Mouse (Mus musculus): ENCODE results near the gene Nr4a1. TPM values are rescaled to one million over a fixed set of nuclear protein-coding genes. Genes with fewer than 3 reads are reported as not detected.
A peak's percentile ranks its signal among the peaks of the same experiment; 100 is the strongest.

Nr4a1 gene
- polyA plus RNA-seq, 1 experiment from 2014 or later, result 9.5 TPM

DNA sequence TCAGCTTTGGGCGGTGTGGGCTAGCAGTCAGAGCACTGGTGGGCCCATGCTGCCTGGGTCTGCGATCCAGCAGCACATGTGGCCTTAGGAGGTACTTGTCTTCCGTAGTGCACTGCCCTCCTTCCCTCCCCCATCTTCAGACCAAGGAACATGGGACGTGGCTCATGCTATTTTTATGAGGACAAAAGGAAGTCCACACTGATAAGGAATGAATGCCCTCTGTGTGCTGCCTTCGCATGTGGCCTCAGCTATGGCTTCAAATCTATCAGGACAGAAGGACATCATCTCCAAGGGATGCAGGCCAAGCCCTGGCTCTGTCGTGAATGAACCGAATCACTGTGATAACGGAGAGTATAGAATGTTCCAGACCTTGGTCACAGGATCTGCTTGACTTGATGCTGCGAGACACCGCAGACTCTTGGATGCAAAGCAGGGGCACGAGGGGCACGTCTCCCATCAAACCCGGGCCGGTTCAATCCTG lies 45.5 kb downstream of the Nr4a1 start:
- TF ChIP-seq CTCF (IDR thresholded peaks at IDR 0.05; ENCODE audit: low read depth), result no peak
- Histone ChIP-seq H3K9me3 (replicated peaks; ENCODE audit: low read length) (no peaks in the 10 kb centered on the region), H3K9ac (ENCODE audit: low read depth, low read length) (no peak overlapping the region), H3K4me3 (replicated peaks; ENCODE audit: low read depth, low read length) (no peak overlapping the region), H3K4me1 (replicated peaks; ENCODE audit: insufficient read depth, low read length) (peaks cover 7% of the 10 kb centered on the region; the same call in 1 of the 2 replicates), H3K27ac (no peak overlapping the region), H3K4me2 (ENCODE audit: low read length) (no peak overlapping the region), H3K27me3 (ENCODE audit: insufficient read depth, low read length) (no peaks in the 10 kb centered on the region), H3K36me3 (ENCODE audit: insufficient read depth, low read length) (no peaks in the 10 kb centered on the region)
- WGBS, result 69% methylated on average over 14 of the region's 14 CpGs
- DNase-seq (ENCODE audit: low spot score) (no peak), ATAC-seq (replicated peaks; ENCODE audit: low FRiP score, low read depth) (no peak)

GRCm38 (mm10) chr15:101300128-101300527 lies 46.1 kb downstream of the Nr4a1 start:
- 81% methylated on average over 6 of the region's 6 CpGs for WGBS
- peaks cover 7% of the 10 kb centered on the region; the same call in 1 of the 2 replicates for H3K4me1 ChIP-seq (replicated peaks; ENCODE audit: insufficient read depth, low read length)
- no peak overlapping the region for H3K4me3 ChIP-seq (replicated peaks; ENCODE audit: low read depth, low read length)
- ATAC-seq (replicated peaks; ENCODE audit: low FRiP score, low read depth) (no peak), DNase-seq (ENCODE audit: low spot score) (no peak)
- H3K36me3 ChIP-seq (ENCODE audit: insufficient read depth, low read length), result no peaks in the 10 kb centered on the region
- TF ChIP-seq CTCF (IDR thresholded peaks at IDR 0.05; ENCODE audit: low read depth), result no peak
- no peak overlapping the region for H3K9ac ChIP-seq (ENCODE audit: low read depth, low read length)
- no peak overlapping the region for H3K27ac ChIP-seq
- no peaks in the 10 kb centered on the region for H3K9me3 ChIP-seq (replicated peaks; ENCODE audit: low read length)
- no peaks in the 10 kb centered on the region for H3K27me3 ChIP-seq (ENCODE audit: insufficient read depth, low read length)
- H3K4me2 ChIP-seq (ENCODE audit: low read length), result no peak overlapping the region

DNA sequence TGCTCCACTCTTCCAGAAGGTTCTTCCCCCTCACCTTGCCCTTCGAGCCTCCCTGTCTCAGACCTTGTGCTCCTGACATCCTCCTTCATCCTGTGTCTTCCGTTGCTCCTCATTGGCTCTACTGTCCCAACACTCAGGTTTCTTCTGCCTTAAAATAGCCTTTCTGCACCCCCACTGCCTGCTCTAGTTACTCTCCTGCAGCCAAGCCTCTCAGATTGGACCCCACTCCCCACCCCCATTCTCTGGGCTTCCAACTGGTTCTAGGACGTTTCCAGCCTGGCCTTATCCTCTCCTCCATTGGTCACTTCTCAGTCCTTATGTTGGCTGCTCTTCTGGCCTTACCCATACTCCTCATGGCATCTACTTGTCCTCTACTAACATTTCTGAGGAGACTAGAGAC lies 48.1 kb downstream of the Nr4a1 start:
- ATAC-seq (replicated peaks; ENCODE audit: low FRiP score, low read depth), result no peak

GRCm38 (mm10) chr15:101303830-101304229 lies 49.8 kb downstream of the Nr4a1 start:
- ATAC-seq (replicated peaks; ENCODE audit: low FRiP score, low read depth) (no peak), DNase-seq (ENCODE audit: low spot score) (no peak)
- no peak overlapping the region for H3K4me3 ChIP-seq (replicated peaks; ENCODE audit: low read depth, low read length)
- no peak overlapping the region for H3K9ac ChIP-seq (ENCODE audit: low read depth, low read length)
- no peak overlapping the region for H3K27ac ChIP-seq
- H3K4me1 ChIP-seq (replicated peaks; ENCODE audit: insufficient read depth, low read length), result no peaks in the 10 kb centered on the region
- H3K9me3 ChIP-seq (replicated peaks; ENCODE audit: low read length), result no peaks in the 10 kb centered on the region
- H3K27me3 ChIP-seq (ENCODE audit: insufficient read depth, low read length), result no peaks in the 10 kb centered on the region
- no peak for TF ChIP-seq CTCF (IDR thresholded peaks at IDR 0.05; ENCODE audit: low read depth)
- WGBS, result 67% methylated on average over 4 of the region's 4 CpGs
- H3K4me2 ChIP-seq (ENCODE audit: low read length), result no peak overlapping the region
- H3K36me3 ChIP-seq (ENCODE audit: insufficient read depth, low read length), result no peaks in the 10 kb centered on the region

More for the DNA sequence above, 48.1 kb downstream of the Nr4a1 start:
- H3K9me3 ChIP-seq (replicated peaks; ENCODE audit: low read length), result no peaks in the 10 kb centered on the region
- H3K4me1 ChIP-seq (replicated peaks; ENCODE audit: insufficient read depth, low read length), result peaks cover 7% of the 10 kb centered on the region; the same call in 1 of the 2 replicates
- H3K36me3 ChIP-seq (ENCODE audit: insufficient read depth, low read length), result no peaks in the 10 kb centered on the region
- no peak for DNase-seq (ENCODE audit: low spot score)
- H3K4me3 ChIP-seq (replicated peaks; ENCODE audit: low read depth, low read length), result no peak overlapping the region
- H3K27me3 ChIP-seq (ENCODE audit: insufficient read depth, low read length), result no peaks in the 10 kb centered on the region
- no peak overlapping the region for H3K4me2 ChIP-seq (ENCODE audit: low read length)
- no peak overlapping the region for H3K27ac ChIP-seq
- WGBS, result 86% methylated on average over 3 of the region's 3 CpGs
- H3K9ac ChIP-seq (ENCODE audit: low read depth, low read length), result no peak overlapping the region
- TF ChIP-seq CTCF (IDR thresholded peaks at IDR 0.05; ENCODE audit: low read depth), result no peak

- 89% methylated on average over 4 of the region's 4 CpGs for WGBS
Observed at GRCm38 (mm10) chr15:101306459-101306858, 52.4 kb downstream of the Nr4a1 start.

DNA sequence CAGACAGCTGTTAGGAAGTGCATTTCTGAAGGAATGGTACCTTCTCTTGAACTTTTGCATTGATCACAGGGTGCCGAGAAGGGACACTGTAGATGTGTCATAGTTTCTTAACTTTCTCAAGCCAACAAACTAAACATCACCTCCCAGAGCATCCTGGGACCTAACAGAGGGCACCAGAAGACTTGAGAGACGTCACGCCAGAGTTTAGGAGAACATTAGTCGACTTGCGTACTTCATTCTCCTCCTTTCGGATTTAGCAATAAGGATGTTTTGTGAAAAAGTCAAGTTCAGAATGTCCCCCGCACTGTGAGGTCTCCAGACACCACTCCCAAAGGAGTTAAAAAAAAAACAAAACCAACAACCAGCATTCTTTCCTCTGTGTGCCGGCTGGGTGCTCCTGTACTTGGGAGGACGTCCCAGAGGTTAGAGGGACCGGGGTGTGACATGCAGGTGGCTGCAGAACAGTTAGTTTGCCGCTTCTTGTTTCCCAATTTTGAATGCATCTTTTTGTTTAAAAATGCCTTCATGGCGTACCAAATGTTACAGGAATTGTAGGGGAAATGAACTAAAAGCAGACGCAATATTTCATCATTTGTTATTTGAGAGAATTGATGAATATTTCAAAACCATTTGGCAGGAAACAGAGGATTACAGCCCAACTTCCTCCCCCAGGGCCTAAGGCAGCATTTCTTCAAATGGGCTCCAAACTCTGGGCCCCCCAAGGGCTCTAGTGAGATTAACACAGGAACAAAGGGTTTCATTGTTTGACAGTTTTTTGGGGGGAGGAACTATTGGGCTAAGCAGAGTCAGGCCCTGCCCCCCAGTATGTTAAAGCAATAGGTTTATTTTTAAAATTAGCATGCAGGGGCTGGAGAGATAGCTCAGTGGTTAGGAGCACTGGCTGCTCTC lies 54.6 kb downstream of the Nr4a1 start:
- DNase-seq (ENCODE audit: low spot score) (no peak), ATAC-seq (replicated peaks; ENCODE audit: low FRiP score, low read depth) (no peak)
- TF ChIP-seq CTCF (IDR thresholded peaks at IDR 0.05; ENCODE audit: low read depth), result no peak
- no peaks in the 10 kb centered on the region for H3K27me3 ChIP-seq (ENCODE audit: insufficient read depth, low read length)
- 0 out of 2 replicates have a peak overlapping the region, but pooled peaks have one; percentile 36 for H3K27ac ChIP-seq
- 46% methylated on average over 13 of the region's 13 CpGs for WGBS
- H3K4me2 ChIP-seq (ENCODE audit: low read length), result no peak overlapping the region
- H3K36me3 ChIP-seq (ENCODE audit: insufficient read depth, low read length), result no peaks in the 10 kb centered on the region
- H3K4me1 ChIP-seq (replicated peaks; ENCODE audit: insufficient read depth, low read length), result no peaks in the 10 kb centered on the region
- H3K9ac ChIP-seq (ENCODE audit: low read depth, low read length), result no peak overlapping the region
- H3K4me3 ChIP-seq (replicated peaks; ENCODE audit: low read depth, low read length), result no peak overlapping the region
- H3K9me3 ChIP-seq (replicated peaks; ENCODE audit: low read length), result no peaks in the 10 kb centered on the region

More at GRCm38 (mm10) chr15:101306459-101306858, 52.4 kb downstream of the Nr4a1 start:
- Histone ChIP-seq H3K27me3 (ENCODE audit: insufficient read depth, low read length) (no peaks in the 10 kb centered on the region), H3K4me1 (replicated peaks; ENCODE audit: insufficient read depth, low read length) (no peaks in the 10 kb centered on the region), H3K9me3 (replicated peaks; ENCODE audit: low read length) (no peaks in the 10 kb centered on the region), H3K4me3 (replicated peaks; ENCODE audit: low read depth, low read length) (no peak overlapping the region), H3K36me3 (ENCODE audit: insufficient read depth, low read length) (no peaks in the 10 kb centered on the region), H3K4me2 (ENCODE audit: low read length) (no peak overlapping the region), H3K27ac (no peak overlapping the region), H3K9ac (ENCODE audit: low read depth, low read length) (no peak overlapping the region)
- no peak for ATAC-seq (replicated peaks; ENCODE audit: low FRiP score, low read depth)
- TF ChIP-seq CTCF (IDR thresholded peaks at IDR 0.05; ENCODE audit: low read depth), result no peak
- DNase-seq (ENCODE audit: low spot score), result no peak

Measured in kidney, postnatal 0 days (tissue).